ENCODE assay signal across 10 mouse cellular contexts in genomic region chr12:16587767-16588166, GRCm38 (mm10). TPM values are rescaled to one million over a fixed set of nuclear protein-coding genes. Genes with fewer than 3 reads are reported as not detected.
DNase-seq lines count a peak whose midpoint lies in the region; ATAC-seq and TF ChIP-seq lines count a peak whose summit lies in the region.
"Had no signal": no experiment of that assay in that cellular context is flagged by ENCODE, and none has a peak within 500 bp of the region (broad histone marks: within the 10 kb centered on the region; RNA-seq: fewer than 3 reads in every experiment).

No protein-coding gene starts in this region.

- peak overlapping the region; percentile 91; the same call in 1 of the 2 replicates for H3K4me2 ChIP-seq in heart, embryonic 13.5 days
- peak overlapping the region; percentile 74 for H3K4me2 ChIP-seq in hindbrain, embryonic 14.5 days (replicated peaks)
- H3K4me2 ChIP-seq in midbrain, embryonic 14.5 days (ENCODE audit: low read length) = peak overlapping the region; percentile 63

- H3K4me3 ChIP-seq in heart, embryonic 13.5 days = no peak overlapping the region
- no peak overlapping the region for H3K4me3 ChIP-seq in heart, adult 2 months
- peak overlapping the region; percentile 80 for H3K4me3 ChIP-seq in hindbrain, embryonic 14.5 days (replicated peaks; ENCODE audit: low read length)
- peak overlapping the region; percentile 85 for H3K4me3 ChIP-seq in midbrain, embryonic 14.5 days (replicated peaks; ENCODE audit: low read depth, low read length)

- no peak for TF ChIP-seq EP300 in heart, adult 2 months (IDR thresholded peaks at IDR 0.05; ENCODE audit: insufficient read depth, low read depth, low read length)

- H3K79me2 ChIP-seq in heart, adult 2 months (replicated peaks; ENCODE audit: control insufficient read depth, insufficient read depth, low read length) = no peaks in the 10 kb centered on the region; the same call in none of the 2 replicates

- ATAC-seq in heart, embryonic 13.5 days (ENCODE audit: extremely low read depth, insufficient number of reproducible peaks, low FRiP score, low TSS enrichment) = no peak
- no peak for ATAC-seq in hindbrain, embryonic 14.5 days (ENCODE audit: low FRiP score)
- no peak for ATAC-seq in midbrain, embryonic 14.5 days (ENCODE audit: low FRiP score, low TSS enrichment)
- no peak for ATAC-seq in monocyte, adult 5-6 weeks (replicated peaks; ENCODE audit: insufficient number of reproducible peaks, low FRiP score, low TSS enrichment, poor library complexity, severe bottlenecking)

- no peak for TF ChIP-seq CTCF in heart, adult 2 months (IDR thresholded peaks at IDR 0.05)

- H3K9me3 ChIP-seq in heart, embryonic 13.5 days = no peaks in the 10 kb centered on the region
- no peaks in the 10 kb centered on the region for H3K9me3 ChIP-seq in hindbrain, embryonic 14.5 days (ENCODE audit: control insufficient read depth, low read length)
- H3K9me3 ChIP-seq in midbrain, embryonic 14.5 days (ENCODE audit: control insufficient read depth, low read length) = no peaks in the 10 kb centered on the region
- H3K9me3 ChIP-seq: limb, embryonic 13.5 days had no signal

- H3K27ac ChIP-seq in heart, embryonic 13.5 days (replicated peaks) = no peak overlapping the region
- no peak overlapping the region for H3K27ac ChIP-seq in heart, adult 2 months
- H3K27ac ChIP-seq in hindbrain, embryonic 14.5 days = no peak overlapping the region
- H3K27ac ChIP-seq in midbrain, embryonic 14.5 days (replicated peaks; ENCODE audit: low read depth, low read length) = no peak overlapping the region
- H3K27ac ChIP-seq: limb, embryonic 13.5 days had no signal

- 67% methylated on average over 5 of the region's 5 CpGs for WGBS in heart, embryonic 13.5 days
- 66% methylated on average over 5 of the region's 5 CpGs for WGBS in heart, adult 2 months
- WGBS in hindbrain, embryonic 14.5 days = 73% methylated on average over 5 of the region's 5 CpGs
- WGBS in midbrain, embryonic 14.5 days = 71% methylated on average over 5 of the region's 5 CpGs

- peaks cover 85% of the 10 kb centered on the region for H3K4me1 ChIP-seq in heart, embryonic 13.5 days
- peaks cover 15% of the 10 kb centered on the region for H3K4me1 ChIP-seq in heart, adult 2 months (ENCODE audit: control insufficient read depth, insufficient read depth, low read length)
- peaks cover 36% of the 10 kb centered on the region for H3K4me1 ChIP-seq in hindbrain, embryonic 14.5 days (replicated peaks; ENCODE audit: control insufficient read depth, insufficient read depth, low read length)
- peaks cover 58% of the 10 kb centered on the region for H3K4me1 ChIP-seq in midbrain, embryonic 14.5 days (ENCODE audit: control insufficient read depth, insufficient read depth, low read length)

- no peaks in the 10 kb centered on the region for H3K27me3 ChIP-seq in heart, embryonic 13.5 days (replicated peaks)
- H3K27me3 ChIP-seq in heart, adult 2 months (ENCODE audit: control insufficient read depth, insufficient read depth, low read length) = no peaks in the 10 kb centered on the region
- no peaks in the 10 kb centered on the region for H3K27me3 ChIP-seq in hindbrain, embryonic 14.5 days (ENCODE audit: control insufficient read depth, insufficient read depth, low read length)
- H3K27me3 ChIP-seq in midbrain, embryonic 14.5 days (ENCODE audit: control insufficient read depth, insufficient read depth, low read length) = no peaks in the 10 kb centered on the region
- H3K27me3 ChIP-seq: limb, embryonic 13.5 days had no signal

- H3K36me3 ChIP-seq in heart, embryonic 13.5 days = no peaks in the 10 kb centered on the region
- H3K36me3 ChIP-seq in heart, adult 2 months (ENCODE audit: control insufficient read depth, insufficient read depth, low read length) = peaks cover 4% of the 10 kb centered on the region
- no peaks in the 10 kb centered on the region for H3K36me3 ChIP-seq in hindbrain, embryonic 14.5 days (replicated peaks; ENCODE audit: control insufficient read depth, insufficient read depth)
- H3K36me3 ChIP-seq in midbrain, embryonic 14.5 days (ENCODE audit: control insufficient read depth, insufficient read depth, low read length) = no peaks in the 10 kb centered on the region
- H3K36me3 ChIP-seq: limb, embryonic 13.5 days had no signal

- DNase-seq in heart, adult 2 months = no peak
- DNase-seq in R1 (ENCODE audit: low read depth, low spot score) = peak; percentile 20
- DNase-seq in hindbrain, embryonic 14.5 days (ENCODE audit: low spot score) = no peak
- DNase-seq in midbrain, embryonic 14.5 days = no peak
- DNase-seq in layer of hippocampus, adult 9-10 months (ENCODE audit: low spot score) = no peak
- no peak for DNase-seq in right cerebral cortex, adult 2 months (ENCODE audit: low spot score in 2 of 2)
- DNase-seq: cerebellum, postnatal 25 days had no signal

- TF ChIP-seq POLR2A in heart, adult 2 months (IDR thresholded peaks at IDR 0.05; ENCODE audit: insufficient read depth, low read depth, low read length) = no peak

- no peak overlapping the region for H3K9ac ChIP-seq in heart, embryonic 13.5 days
- no peak overlapping the region for H3K9ac ChIP-seq in heart, adult 2 months (ENCODE audit: low read depth, low read length)
- H3K9ac ChIP-seq in hindbrain, embryonic 14.5 days = peak overlapping the region; percentile 91
- H3K9ac ChIP-seq in midbrain, embryonic 14.5 days (replicated peaks; ENCODE audit: low read length) = peak overlapping the region; percentile 96

- intact Hi-C loops in heart, adult 2 months (cut with DNase I) = no loop called here

RNA-seq across cellular contexts. Expression of gene Lpin1, which starts 23.0 kb away (rescaled TPM):
- polyA plus RNA-seq in heart, embryonic 13.5 days (2015; fragmentation: Nextera tagmentation; extraction: Ambion mirVana) = 4.9 and 6.0 TPM in 2 replicates
- 100 to 1,000 TPM; 160 to 171 TPM for total RNA-seq in heart, adult 2 months (2021)
- 96.8 and 110 TPM in 2 replicates for polyA plus RNA-seq in heart, adult 2 months (2012; rRNA removed)
- 18.0 and 19.1 TPM in 2 replicates for polyA plus RNA-seq in hindbrain, embryonic 14.5 days (2014; fragmentation: Nextera tagmentation; extraction: Ambion mirVana)
- polyA plus RNA-seq in midbrain, embryonic 14.5 days (2014; fragmentation: Nextera tagmentation; extraction: Ambion mirVana) = 21.0 and 27.1 TPM in 2 replicates
- total RNA-seq in monocyte, adult 5-6 weeks (2017) = 32.5 to 104 TPM (median 38.1 TPM) in 3 replicates

Comparison
In these comparisons a context has a peak if more than half of its experiments do, and no peak if none do; other contexts are left out.
1. H3K4me3 ChIP-seq: peak in hindbrain, embryonic 14.5 days (single experiment) and midbrain, embryonic 14.5 days (single experiment); none in heart, embryonic 13.5 days (single experiment) and heart, adult 2 months (single experiment).
2. H3K9ac ChIP-seq: peak in hindbrain, embryonic 14.5 days (single experiment) and midbrain, embryonic 14.5 days (single experiment); none in heart, embryonic 13.5 days (single experiment) and heart, adult 2 months (single experiment).
3. Peak in every context shown above with its lines, with median percentiles within 50 percentile points of each other: H3K4me2 ChIP-seq.